Mouse (Mus musculus) stomach, embryonic 15.5 days (tissue): ENCODE measurements around the gene Olfr123. TPM values are rescaled to one million over a fixed set of nuclear protein-coding genes. Genes with fewer than 3 reads are reported as not detected.

Source experiments
- ATAC-seq: fragments of 200-750 bp; cut with Nextera tagmentation; 2 replicates; pipeline ENCODE4 v1.8.0; 2017; ENCODE audit warnings: low read depth, moderate number of reproducible peaks, moderate TSS enrichment; ENCODE audit not compliant: insufficient read depth, low FRiP score
- H3K27ac ChIP-seq: fragments of 300-500 bp; sonication (generic); 2 replicates; pipeline ENCODE4 v1.5.1; 2015; ENCODE audit warnings: mild to moderate bottlenecking, inconsistent platforms
- H3K27me3 ChIP-seq: fragments of 300-500 bp; sonication (generic); replicated peaks from 2 replicates; pipeline ENCODE4 v1.6.1; 2015; ENCODE audit warnings: inconsistent platforms
- H3K36me3 ChIP-seq: fragments of 300-500 bp; sonication (generic); 2 replicates; pipeline ENCODE4 v1.6.1; 2015; ENCODE audit warnings: inconsistent platforms
- H3K4me1 ChIP-seq: fragments of 300-500 bp; sonication (generic); 2 replicates; pipeline ENCODE4 v1.6.1; 2015; ENCODE audit warnings: inconsistent platforms
- H3K4me2 ChIP-seq: fragments of 300-500 bp; sonication (generic); 2 replicates; pipeline ENCODE4 v1.6.1; 2015; ENCODE audit warnings: mild to moderate bottlenecking, inconsistent platforms
- H3K4me3 ChIP-seq: fragments of 300-500 bp; sonication (generic); replicated peaks from 2 replicates; pipeline ENCODE4 v1.5.1; 2015; ENCODE audit warnings: inconsistent platforms
- H3K9ac ChIP-seq: fragments of 300-500 bp; sonication (generic); 2 replicates; pipeline ENCODE4 v1.6.1; 2015; ENCODE audit warnings: inconsistent platforms
- H3K9me3 ChIP-seq: fragments of 300-500 bp; sonication (generic); 2 replicates; pipeline ENCODE4 v1.6.1; 2016; ENCODE audit warnings: inconsistent platforms
- WGBS: fragments of 180-500 bp; shearing (Covaris S2); methylation state at CpG from one replicate; pipeline ENCODE4 v1.1.7; 2015; 5-methylcytosine and 5-hydroxymethylcytosine counted together
- polyA plus RNA-seq: library from polyadenylated mRNA; unstranded; fragments of >200 nt; fragmentation: Nextera tagmentation; extraction: Ambion mirVana; gene quantifications from 2 replicates; pipeline ENCODE4 v1.2.1, GENCODE M21; 2015

Gene Olfr123
- not detected in 2 replicates for polyA plus RNA-seq

DNA sequence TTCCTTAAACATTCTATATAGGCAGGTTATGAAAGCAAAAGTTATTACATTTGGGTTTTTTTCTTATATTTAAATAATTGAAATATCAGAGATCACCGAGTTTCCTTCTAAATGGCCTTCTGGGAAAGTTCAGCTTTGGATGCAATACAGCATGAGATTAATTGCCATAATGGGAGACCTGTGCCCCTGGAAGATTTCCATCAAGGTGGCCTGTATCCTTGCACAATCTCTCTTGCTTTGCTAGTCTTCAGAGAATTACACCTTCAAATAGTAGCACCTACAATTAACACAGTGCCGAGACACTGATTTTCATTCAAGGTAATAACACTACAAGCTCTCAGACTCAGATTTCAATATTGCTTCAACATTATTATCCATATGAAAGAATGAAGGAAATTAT, at the start of gene Olfr123:
Gene Olfr123 (plus strand): TSS at position 301 of the 400 bp plus-strand sequence.
- no peak within 1 kb of the TSS for H3K4me2 ChIP-seq
- no peaks in the 10 kb centered on the region for H3K9me3 ChIP-seq
- no peak within 1 kb of the TSS for H3K4me3 ChIP-seq
- no peaks in the 10 kb centered on the region for H3K4me1 ChIP-seq
- no peak for ATAC-seq
- no peaks in the 10 kb centered on the region for H3K27me3 ChIP-seq
- no peak within 1 kb of the TSS for H3K27ac ChIP-seq
- no peak within 1 kb of the TSS for H3K9ac ChIP-seq
- H3K36me3 ChIP-seq: no peaks in the 10 kb centered on the region
- 93% methylated on average over 2 of the region's 2 CpGs for WGBS

DNA sequence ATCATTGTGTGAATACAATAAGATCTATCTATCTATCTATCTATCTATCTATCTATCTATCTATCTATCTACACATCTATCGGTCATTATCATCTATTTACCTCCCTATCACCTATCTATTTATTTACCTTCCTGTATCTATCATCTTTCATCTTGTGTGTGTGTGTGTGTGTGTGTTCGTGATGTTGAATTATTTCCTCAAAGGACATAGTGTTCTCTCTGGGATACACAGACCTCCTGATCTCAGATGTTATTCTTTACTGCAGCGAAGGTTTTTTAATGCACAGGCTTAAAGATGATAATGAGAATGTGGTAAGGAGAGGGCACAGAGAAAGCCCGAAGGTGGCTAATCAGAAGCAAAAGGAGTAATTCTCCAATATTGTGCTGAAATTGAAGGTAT, 25.0 kb upstream of the Olfr123 start, which contains the start of gene Olfr122:
Gene Olfr122 (plus strand): TSS at position 301 of the 400 bp plus-strand sequence.
- Histone ChIP-seq H3K36me3 (no peaks in the 10 kb centered on the region), H3K9me3 (no peaks in the 10 kb centered on the region), H3K27me3 (no peaks in the 10 kb centered on the region), H3K4me3 (no peak within 1 kb of the TSS), H3K4me2 (no peak within 1 kb of the TSS), H3K9ac (no peak within 1 kb of the TSS), H3K27ac (no peak within 1 kb of the TSS), H3K4me1 (no peaks in the 10 kb centered on the region)
- ATAC-seq: no peak
- 81% methylated on average over 4 of the region's 4 CpGs for WGBS

DNA sequence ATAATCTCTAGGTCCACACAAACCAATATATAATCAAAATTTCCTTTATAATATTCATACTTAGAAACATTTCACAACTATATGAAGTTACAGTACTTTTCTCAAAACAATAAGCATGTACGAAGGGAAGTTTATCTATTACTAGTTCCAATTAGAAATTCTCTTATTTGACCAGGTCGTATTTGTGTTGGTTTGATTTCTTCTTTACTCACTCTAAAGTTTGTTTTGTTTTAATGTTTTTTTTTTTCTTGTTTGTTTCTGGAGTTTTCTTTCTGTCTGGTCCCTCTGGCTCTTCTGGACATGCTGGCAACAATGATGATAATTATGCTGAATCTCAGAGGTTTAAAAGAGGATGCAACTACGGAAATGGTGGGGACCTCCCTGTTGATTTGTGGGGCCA, 6.3 kb downstream of the Olfr123 start, which contains the start of gene Olfr124:
Gene Olfr124 (plus strand): TSS at position 301 of the 400 bp plus-strand sequence.
- Histone ChIP-seq H3K27me3 (no peaks in the 10 kb centered on the region), H3K36me3 (no peaks in the 10 kb centered on the region), H3K4me2 (no peak within 1 kb of the TSS), H3K9me3 (no peaks in the 10 kb centered on the region), H3K27ac (no peak within 1 kb of the TSS), H3K4me1 (no peaks in the 10 kb centered on the region), H3K9ac (no peak within 1 kb of the TSS), H3K4me3 (no peak within 1 kb of the TSS)
- WGBS: 86% methylated on average over 3 of the region's 3 CpGs
- ATAC-seq: no peak

DNA sequence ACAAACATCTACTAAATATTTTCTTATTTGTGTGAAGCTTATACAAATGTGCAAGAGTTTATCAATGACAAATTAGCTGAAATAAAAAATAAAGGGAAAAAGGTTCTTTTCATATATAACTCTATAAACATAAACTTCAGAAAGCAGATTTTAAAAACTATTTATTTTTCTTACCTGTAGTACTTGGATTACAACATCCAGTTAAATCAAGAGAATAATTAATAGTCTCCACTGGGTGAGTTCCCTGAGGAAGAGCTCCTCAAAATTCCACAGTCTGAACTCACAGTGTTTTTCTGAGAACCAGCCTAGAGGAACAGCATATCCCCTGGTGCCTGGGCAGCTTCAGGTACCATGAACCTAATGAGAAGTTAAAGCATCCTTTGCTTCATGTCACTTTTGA, 39.3 kb downstream of the Olfr123 start, which contains the start of gene Olfr125:
Gene Olfr125 (plus strand): TSS at position 301 of the 400 bp plus-strand sequence.
- H3K9ac ChIP-seq: no peak within 1 kb of the TSS
- ATAC-seq: no peak
- no peak within 1 kb of the TSS for H3K4me3 ChIP-seq
- H3K27ac ChIP-seq: no peak within 1 kb of the TSS
- no peak within 1 kb of the TSS for H3K4me2 ChIP-seq
- no peaks in the 10 kb centered on the region for H3K36me3 ChIP-seq
- no peaks in the 10 kb centered on the region for H3K9me3 ChIP-seq
- H3K4me1 ChIP-seq: no peaks in the 10 kb centered on the region
- H3K27me3 ChIP-seq: no peaks in the 10 kb centered on the region

DNA sequence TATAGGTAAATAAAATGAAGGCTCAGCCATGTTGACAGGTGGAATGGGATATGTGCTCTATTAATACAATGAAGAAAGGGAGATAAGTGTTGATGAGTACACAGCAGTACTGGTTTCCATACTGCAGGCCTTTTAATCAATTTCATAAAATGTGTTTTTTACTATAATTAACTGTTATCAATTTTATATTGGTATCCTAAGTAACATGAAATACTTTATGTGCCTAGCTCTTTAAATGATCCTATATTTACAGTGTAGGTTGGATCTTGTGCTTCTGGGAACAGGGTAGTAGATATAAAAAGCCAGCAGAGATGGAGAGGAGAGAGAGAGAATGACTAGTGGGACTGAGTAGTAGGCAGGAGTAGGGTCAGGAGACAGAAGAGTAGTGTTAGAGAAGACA, 53.9 kb downstream of the Olfr123 start, which contains the start of gene Olfr126:
Gene Olfr126 (plus strand): TSS at position 301 of the 400 bp plus-strand sequence.
- no peak within 1 kb of the TSS for H3K4me3 ChIP-seq
- H3K27me3 ChIP-seq: no peaks in the 10 kb centered on the region
- H3K27ac ChIP-seq: no peak within 1 kb of the TSS
- H3K4me1 ChIP-seq: no peaks in the 10 kb centered on the region
- H3K9ac ChIP-seq: no peak within 1 kb of the TSS
- H3K4me2 ChIP-seq: no peak within 1 kb of the TSS
- no peaks in the 10 kb centered on the region for H3K9me3 ChIP-seq
- ATAC-seq: no peak
- no peaks in the 10 kb centered on the region for H3K36me3 ChIP-seq

Other genes starting within 250 kb of the Olfr123 start
- not detected in 2 replicates for gene Olfr112, start 224.1 kb upstream of the Olfr123 start, polyA plus RNA-seq
- gene Olfr113, start 215.9 kb upstream of the Olfr123 start, polyA plus RNA-seq: not detected in 2 replicates
- not detected in 2 replicates for gene Olfr114, start 200.8 kb upstream of the Olfr123 start, polyA plus RNA-seq
- not detected in 2 replicates for gene Olfr115, start 166.4 kb upstream of the Olfr123 start, polyA plus RNA-seq
- not detected in 2 replicates for gene Olfr116, start 166.3 kb upstream of the Olfr123 start, polyA plus RNA-seq
- gene Olfr117, start 129.7 kb upstream of the Olfr123 start, polyA plus RNA-seq: not detected in 2 replicates
- not detected in 2 replicates for gene Olfr118, start 126.5 kb upstream of the Olfr123 start, polyA plus RNA-seq
- not detected in 2 replicates for gene Olfr119, start 97.0 kb upstream of the Olfr123 start, polyA plus RNA-seq
- not detected in 2 replicates for gene Olfr120, start 71.7 kb upstream of the Olfr123 start, polyA plus RNA-seq
- not detected in 2 replicates for gene Olfr121, start 44.7 kb upstream of the Olfr123 start, polyA plus RNA-seq
- not detected in 2 replicates for gene Olfr122, start 24.9 kb upstream of the Olfr123 start, polyA plus RNA-seq
- gene Olfr124, start 6.4 kb downstream of the Olfr123 start, polyA plus RNA-seq: not detected in 2 replicates
- gene Olfr125, start 39.4 kb downstream of the Olfr123 start, polyA plus RNA-seq: not detected in 2 replicates
- not detected in 2 replicates for gene Olfr126, start 54.0 kb downstream of the Olfr123 start, polyA plus RNA-seq
- not detected in 2 replicates for gene Olfr127, start 106.9 kb downstream of the Olfr123 start, polyA plus RNA-seq
- gene Olfr128, start 127.0 kb downstream of the Olfr123 start, polyA plus RNA-seq: not detected in 2 replicates
- not detected in 2 replicates for gene Olfr761, start 159.6 kb downstream of the Olfr123 start, polyA plus RNA-seq